Mouse (Mus musculus) natural killer cell, adult 2 months (primary cell): ENCODE data around the gene Guf1.

Experiments used
- DNase-seq, 2 experiments: peaks; one replicate each; pipeline ENCODE4 v3.0.0; 2022; ENCODE audit warnings: low spot score in 2 of 2

Guf1 gene

DNA sequence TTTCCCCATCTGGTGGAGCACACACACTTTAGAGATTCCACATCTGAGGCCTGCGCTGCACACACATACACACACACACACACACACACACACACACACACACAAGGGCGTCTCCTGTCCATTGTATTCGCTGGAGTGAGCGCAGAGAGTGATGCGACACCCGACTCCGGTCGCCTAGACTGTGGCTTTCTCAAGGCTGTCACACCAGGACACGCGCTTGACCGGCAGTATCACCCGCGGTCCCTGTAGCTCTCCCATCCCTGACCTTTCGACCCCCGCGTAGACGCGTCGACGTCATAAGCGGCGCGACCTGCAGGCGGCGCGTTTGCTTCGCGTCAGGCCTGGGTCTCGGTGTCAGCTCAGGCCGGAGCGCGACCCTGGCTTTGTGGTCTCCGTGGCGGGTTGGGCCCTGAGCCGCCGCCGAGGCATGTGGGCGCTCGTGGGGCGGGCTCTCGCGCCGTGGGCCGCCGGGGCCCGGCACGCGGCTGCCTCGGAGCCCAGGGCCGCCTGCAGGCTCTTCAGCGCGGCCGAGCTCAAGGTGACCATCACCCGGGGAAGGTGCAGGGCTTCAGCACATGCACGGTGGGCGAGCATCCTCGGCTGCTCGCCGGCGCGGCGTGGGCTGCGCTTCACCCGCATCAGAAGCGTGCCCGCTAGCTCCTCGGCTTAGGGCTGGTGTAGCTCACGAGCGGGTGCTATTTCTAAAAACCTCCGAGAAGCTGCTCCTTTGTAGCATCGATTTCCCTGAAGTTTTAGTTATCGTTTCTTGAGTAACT lies at the start of gene Guf1:
Gene Guf1 (plus strand): TSS at position 296 of the 776 bp plus-strand sequence.
- DNase-seq: peak; percentile 93 to 94

DNA sequence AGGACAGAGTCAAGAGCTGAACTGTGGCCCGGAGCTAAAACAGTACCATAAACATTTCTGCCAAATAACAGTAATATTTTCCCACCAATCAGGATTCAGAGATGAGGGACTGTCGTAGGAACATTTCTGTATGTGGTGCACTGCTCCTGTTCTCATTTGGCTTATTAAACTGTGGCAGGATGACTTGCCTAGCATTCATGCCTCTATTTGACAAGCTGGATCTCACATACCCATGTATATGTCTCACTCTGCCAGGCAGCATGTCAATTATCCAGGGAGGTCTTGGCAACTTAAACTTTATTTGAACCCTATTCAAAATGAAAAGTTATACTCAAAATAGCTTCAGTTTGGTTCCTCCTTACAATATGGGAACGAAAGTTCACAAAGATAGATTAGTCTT lies 49.7 kb upstream of the Guf1 start:
- no peak for DNase-seq

DNA sequence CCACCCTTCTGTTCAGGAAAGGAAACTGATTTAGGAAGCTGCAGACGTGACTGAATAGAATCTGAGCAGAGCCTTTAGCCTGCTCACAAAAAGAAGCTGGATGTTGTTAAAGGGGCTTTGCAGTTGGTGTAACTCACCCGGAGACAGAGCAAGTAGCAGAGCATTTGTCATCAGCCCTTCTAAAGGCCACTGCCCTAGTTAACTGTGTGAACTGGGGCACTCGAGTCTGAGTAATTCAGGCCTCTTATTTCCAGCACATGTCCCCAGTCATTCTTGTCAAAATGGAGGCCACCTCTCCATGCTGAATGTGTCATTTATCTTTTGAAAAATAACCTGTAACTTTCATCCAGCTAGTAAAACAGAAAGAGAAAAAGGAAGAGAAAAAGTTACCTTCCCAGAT lies 45.1 kb upstream of the Guf1 start:
- DNase-seq: no peak

DNA sequence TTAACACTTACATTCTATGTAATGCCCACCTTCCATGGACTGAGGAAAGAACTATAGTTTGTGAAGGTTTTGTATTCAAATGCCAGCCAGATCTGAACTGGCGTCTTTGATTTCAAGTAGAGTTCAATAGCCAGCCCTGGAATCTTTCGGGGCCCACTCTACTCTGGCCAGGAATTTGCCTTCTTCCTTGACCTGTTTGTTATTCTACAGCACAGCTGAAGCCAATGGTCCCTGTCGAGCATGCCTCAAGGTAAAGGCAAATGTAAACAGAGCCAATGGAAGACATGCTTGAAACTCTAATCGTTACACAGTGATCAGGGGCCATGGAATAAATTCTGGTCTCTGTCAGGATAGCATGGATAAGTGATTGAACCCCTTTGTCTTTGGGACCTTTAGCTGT lies 44.5 kb upstream of the Guf1 start:
- DNase-seq: no peak

DNA sequence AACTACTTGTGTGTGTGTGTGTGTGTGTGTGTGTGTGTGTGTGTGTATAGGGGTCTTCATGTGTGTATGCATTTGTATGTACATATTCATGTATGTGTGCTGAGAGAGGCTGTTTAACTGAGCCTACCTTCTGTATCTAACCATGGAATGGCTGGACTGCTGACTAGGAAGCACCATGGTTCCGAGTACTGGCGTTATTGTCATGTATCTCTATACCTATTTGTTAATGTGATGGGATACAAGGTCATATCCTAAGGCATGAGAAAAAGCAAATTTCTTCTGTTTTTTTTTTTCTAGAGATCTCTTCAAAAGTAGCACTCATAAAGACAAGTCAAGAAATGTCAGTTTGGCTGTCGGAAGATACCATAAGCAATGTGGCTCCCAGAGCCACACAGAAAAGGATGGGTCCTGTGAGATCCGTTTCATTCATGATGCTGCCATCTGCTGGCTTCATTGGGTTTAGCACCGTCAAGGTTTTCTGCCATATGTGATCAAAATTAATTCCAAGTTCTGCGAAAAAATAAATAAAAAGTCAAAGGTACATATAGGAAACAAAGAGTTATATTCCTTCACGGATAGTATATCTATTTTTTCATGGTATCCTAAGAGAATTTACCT lies 36.0 kb upstream of the Guf1 start:
- peak; percentile 20 to 37 for DNase-seq

DNA sequence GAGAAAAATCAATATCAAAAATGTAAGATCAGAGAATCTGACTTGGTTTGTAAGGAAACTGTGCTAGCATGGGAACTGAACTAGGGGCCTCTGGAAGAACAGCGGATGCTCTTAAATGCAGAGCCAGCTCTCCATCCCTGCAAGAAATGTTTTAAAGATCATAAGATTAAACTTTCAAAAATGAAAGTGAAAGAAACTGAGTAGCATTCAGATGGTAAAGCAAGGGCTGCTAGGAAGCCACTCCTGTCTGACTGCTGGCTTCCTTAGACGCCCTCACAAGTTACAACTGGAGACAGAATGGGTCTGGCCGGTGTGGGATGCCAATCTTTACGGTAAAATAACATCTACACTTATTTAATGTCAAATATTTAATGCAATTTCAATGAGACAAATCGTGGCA lies 34.7 kb upstream of the Guf1 start:
- DNase-seq: no peak

DNA sequence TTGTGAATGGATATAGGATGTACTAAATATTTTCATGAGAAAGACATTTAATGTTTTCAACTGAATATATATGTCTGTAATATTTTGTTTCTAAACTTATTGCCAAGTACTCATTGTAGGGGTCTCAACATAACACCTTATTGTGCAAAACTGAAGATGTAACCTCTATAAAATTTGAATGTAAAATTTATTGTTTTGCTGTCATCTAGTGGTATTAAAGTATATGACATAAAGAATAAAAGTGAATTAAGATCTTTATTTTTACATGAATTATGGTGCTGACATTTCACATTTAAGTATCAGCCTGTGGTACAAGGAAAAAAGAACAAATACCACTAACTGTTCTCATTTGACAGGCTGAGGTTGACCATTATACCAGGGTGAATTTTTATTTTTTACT lies 32.8 kb upstream of the Guf1 start:
- no peak for DNase-seq

DNA sequence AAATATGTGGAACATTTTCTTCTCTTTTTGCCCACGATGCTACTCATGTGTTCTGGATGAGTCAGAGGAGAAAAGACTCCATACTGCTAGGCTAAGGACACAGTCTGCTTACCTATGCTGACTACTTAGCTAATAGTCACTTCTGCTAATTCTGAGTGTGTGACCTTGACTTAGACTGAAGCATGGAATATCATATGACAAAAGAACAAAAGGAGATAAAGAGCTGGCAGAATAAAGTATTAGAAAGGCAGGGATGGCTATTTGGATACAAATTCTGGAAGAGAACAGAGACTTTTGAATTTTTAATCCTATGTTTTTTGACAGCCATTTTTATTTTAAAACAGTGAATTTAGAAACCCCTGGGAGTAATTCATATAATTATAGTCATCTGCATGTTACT lies 15.0 kb upstream of the Guf1 start:
- no peak for DNase-seq

DNA sequence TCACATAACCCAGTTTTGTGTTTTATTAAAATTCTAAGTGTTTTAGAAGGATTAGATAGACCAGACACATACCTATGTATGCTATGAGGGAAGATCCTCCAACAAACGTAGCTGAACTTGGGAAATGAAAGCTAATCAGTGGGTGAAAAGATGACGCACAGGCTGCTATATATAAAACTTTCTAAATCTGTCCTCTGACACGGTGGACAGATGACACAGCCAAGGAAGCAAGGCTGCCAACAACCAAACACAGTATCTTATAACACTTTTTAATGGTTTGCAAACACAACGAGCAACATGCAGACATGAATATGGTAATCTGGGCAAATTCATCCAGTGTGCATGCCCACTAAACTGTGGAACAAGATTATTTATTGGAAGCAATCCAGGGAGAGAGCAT lies 14.2 kb upstream of the Guf1 start, which contains the start of gene Yipf7:
Gene Yipf7 (minus strand): TSS at position 160 of the 400 bp plus-strand sequence.
- no peak for DNase-seq

DNA sequence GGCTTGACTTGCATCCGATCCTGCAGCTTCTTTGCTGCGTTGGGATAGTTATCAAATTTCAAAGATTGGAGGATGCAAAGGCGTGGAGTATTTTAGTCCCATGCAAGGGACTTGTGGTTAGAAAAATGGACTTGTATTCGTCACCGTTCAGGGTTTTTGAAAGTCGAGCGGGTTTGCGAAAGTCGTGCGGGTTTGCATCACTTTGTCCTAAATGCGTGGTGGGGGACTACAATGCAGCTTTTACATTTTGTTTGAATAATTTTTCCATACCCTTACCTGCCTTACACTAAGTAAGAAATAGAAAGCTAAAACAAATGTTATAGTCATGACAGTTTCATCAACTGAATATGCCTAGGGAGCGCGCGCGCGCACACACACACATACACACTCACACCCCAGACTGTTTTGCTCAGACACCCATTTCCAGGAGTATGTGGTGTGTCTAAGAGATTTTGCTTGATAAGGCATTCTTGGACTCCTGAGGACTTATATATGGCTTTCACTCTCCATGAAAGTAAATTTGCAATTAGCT lies 747 bp downstream of the Guf1 start:
- DNase-seq: peak in 1 of 2 experiments; percentile 4

DNA sequence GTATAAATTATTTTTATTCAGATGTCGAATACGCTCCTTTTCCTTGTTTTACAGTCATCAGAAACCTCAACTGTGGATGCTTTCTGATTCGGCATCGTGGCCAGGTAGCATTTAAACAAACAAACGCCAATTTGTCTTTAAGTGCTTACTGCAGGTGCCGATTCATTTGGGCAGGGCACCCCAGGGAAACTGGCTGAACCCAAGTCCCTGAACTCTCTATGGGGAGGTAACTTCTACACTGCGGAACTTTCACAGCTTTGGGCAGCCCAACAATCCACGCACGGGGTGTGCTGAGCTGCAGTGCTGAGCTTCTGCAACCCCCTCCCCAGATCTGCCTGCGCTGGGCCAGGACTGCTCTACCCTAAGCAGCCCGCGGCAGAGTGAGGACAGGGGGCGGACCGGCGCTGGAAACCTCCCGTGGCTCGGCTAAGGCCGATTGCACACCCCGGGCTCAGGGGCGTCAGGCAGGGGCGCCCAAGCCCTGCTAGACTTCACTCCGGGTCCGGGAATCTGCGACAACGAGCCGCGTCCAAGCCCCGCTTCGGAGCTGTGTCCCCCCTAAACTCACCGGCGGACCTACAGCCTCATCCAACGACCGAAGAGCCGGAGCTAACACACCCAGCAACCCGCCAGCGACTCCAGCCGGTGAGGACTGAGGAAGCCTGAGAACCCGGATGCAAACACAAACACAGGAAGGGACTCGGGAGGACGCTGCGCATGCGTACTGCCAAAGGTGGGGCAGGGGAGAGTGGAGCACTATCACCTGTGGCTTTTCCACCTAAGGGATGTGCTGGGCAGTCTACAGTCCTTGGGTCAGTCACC lies 35.1 kb downstream of the Guf1 start, which contains the start of gene Gnpda2:
Gene Gnpda2 (minus strand): TSS at position 701 of the 822 bp plus-strand sequence.
- peak; percentile 75 to 77 for DNase-seq

DNA sequence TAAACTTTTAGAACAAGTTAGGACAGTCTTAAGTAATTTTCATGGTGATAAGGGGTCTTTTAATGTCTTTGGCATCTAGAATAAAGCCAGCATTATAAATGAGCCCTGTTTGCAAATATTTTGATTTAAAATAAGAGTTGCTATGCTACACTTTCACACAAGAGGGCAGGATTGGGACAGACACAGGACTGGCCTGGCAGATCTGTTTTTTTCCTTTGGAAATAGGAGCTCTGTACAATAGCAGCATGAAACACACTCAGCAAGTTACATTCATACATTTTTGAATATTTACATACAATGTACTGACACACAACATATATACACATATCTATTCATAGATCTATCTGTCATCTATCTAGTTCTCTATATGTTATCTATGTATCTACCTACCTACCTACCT lies 44.3 kb downstream of the Guf1 start:
- DNase-seq: no peak

DNA sequence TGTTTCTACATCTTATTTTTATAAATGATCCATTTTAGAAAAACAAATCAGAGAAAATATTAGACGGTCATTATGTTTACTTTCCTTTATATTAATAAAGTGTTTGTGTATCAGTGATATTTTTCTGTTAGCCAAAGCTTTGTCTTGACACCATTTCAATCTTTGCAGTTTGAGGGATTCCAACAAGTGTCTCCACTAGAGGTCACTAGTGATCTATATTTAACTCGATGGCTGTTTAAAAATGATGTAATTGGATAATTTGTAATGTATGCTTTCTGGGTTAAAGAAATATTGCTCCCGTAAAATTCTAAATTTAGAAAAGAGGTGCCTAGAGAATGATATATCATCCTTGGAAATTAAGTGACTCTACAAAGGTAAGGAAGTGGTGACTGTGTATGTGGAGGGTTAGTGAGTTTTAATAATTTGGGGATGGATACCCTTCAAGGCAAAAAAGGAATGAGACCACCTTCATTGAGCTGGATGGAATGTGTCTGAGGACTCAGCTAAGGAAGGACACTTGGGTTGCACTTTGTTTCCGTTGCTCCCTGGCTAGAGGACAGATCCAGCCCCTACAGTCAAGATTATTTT lies 56.6 kb downstream of the Guf1 start:
- DNase-seq: no peak

DNA sequence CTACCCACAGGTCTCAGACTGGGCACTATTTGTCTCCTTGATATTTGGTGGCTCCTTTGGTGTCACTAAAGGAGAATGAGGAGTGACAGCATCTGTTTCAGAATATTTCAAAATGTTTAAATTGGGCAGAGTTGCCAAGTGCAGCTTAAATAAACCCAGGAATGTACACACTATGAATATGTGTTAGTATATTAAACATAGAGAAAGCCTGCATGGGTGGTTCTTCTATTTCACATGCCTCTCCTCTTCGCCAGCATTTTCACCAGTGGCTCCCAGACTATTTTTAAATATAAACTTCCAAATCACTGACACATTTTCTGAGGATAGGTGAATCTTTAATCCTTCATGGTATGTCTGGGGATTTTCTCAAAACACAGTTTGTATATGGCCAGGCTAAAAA lies 64.2 kb downstream of the Guf1 start:
- DNase-seq: no peak
